Mouse (Mus musculus) C2C12 (cell line): ENCODE measurements around the gene Olfr813.

Source experiments
- CTCF ChIP-seq: IDR thresholded peaks from one replicate; pipeline ENCODE4 v1.5.1; 2011; ENCODE audit not compliant: control insufficient read depth, insufficient read depth, insufficient read length
- FOSL1 ChIP-seq: IDR thresholded peaks from one replicate; pipeline ENCODE4 v1.8.0; 2011; ENCODE audit warnings: mild to moderate bottlenecking, low read length; ENCODE audit not compliant: poor library complexity, insufficient read depth, severe bottlenecking
- MYOG ChIP-seq: IDR thresholded peaks from one replicate; pipeline ENCODE4 v1.6.1; 2011; ENCODE audit not compliant: control insufficient read depth, insufficient read length; ENCODE audit errors: extremely low read depth

- TF ChIP-seq CTCF (no peak), FOSL1 (no peak), MYOG (no peak)
Observed at GRCm38 (mm10) chr10:129885934-129886333, 30.8 kb downstream of the Olfr813 start.
